Mouse (Mus musculus): ENCODE data around the gene Nae1.

Nae1 gene

DNA sequence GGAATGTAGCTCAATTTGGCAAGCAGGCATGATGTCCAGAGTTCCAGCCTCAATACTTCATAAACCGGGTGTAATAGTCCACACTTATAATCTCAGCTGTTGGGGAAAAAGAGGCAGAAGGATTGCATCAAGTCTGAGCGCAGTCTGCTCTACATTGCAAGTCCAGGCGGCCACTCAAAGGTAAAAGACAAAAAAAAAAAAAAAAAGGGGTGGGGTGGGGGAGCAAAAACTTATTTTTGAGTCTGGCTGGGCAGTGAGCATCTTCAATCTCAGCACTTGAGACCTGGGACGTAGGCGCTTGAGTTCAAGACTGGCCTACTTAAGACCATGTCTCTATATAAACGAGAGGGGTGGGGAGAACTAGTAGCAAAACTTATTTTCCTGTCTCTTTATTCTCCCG is 886 bp downstream of the Nae1 start:
- CTCF ChIA-PET, result interaction anchor here (0.7 kb wide), 2 partner anchors 25 to 36 kb away, joined by 7 to 10 read pairs; no protein-coding TSS in a partner anchor

DNA sequence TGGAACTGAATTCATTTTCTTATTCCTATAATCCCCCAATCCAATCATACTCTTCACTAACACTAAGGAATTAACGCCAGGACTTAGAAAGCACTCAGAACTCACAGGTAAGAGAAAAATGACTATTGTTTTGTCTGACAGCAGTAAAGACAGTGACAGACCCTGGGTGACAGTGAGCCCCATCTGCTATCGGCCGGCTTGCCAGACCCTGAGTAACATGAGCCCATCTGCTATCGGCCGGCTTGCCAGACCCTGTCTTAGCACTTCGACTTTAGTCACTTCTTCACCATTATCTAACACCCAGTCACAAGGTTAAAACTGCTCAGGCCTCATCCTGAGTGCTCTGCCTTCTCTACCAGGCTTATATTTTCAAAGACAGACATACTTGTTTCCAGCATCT is 4.8 kb downstream of the Nae1 start:
- CTCF ChIA-PET, result no interaction called here

DNA sequence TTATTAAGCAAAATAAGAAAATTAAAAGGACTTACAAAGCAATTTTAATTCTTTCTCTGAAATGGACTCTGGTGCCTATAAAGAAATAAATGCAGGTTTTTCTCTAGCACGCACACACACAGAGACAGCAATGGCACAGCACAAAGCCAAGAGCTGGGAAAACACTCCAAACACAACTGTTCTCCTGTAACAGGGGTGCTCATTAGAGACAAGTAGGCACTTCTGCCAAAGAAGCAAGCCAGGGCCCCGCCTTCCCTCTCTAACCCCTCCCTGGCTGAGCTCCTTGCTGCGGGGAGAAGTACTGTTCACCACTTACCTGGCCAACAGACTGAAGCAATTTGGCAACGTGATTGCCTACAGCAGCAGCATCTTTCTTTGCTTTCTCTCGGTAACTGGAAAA is 16.6 kb downstream of the Nae1 start:
- CTCF ChIA-PET, result no interaction called here

DNA sequence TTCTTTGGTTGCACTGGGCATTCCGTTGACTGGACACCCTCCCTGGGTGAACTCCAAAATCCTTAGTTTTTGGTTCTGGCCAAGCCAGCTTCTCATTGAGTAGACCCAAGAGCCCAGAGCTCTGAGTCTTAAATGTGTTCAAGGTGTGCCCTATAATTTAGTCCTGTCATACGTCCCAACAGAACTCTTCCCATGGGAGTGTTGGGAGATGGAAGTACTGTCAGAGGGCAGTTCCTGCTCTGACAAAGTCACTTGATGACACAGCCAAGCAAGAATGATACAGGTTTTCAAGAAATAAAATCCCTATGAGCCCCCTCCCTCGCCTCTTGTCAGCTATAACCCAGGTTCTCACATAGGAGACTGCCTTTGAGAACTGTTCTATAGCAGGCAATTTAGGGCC is 24.3 kb downstream of the Nae1 start:
- CTCF ChIA-PET, result interaction anchor here (0.9 kb wide), 1 partner anchor 22 kb away, joined by 4 read pairs; no protein-coding TSS in a partner anchor

DNA sequence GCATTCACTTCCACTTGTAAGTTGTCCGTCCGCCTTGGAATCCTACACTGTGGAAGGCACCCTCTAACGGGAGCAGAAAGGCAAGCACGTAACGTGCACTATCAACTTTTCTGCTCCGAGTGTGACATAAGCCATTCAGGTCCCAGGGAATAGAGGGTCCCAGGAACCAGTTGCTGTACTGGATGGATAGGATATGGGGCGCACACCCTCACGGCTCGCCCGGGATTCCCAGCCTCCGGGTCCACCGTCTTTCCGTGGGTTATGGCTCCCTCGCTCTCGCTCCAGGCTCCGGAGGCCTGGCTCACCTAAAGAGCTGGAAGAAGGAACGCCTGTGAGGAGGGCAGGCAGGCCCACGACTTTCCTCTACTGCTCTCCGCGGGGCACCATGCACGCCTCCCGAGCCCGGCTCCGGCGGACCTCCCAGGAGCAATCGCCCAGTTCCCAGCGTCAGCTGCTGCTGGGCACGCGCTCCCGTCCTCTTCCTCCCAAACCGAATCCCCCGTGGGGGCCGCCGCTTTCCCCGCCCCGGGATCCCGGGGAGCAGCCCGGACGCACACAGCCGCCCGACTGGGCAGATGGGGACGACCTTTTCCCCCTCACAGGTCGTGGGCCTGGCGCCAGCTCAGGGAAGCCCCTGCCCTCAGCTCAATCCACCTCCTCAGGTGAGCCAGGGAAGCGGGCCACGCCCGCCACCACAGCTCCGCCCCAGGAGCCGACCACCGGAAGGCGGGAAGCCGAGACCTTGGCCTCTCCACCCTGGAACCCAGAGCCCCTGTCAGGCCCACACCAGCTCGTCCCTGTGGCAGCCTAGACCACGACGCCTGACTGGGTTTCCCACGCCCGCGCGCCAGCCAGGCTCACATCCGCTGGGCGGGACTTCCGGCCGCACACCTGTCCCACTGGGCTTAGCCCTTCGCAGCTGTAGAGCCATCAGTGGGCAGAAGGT is 25.1 kb downstream of the Nae1 start, which contains the start of gene Terb1:
Gene Terb1 (minus strand): TSS at position 850 of the 946 bp plus-strand sequence.
- CTCF ChIA-PET, result interaction anchor here (0.7 to 0.9 kb wide), 2 partner anchors 14 to 23 kb away, joined by 3 to 4 read pairs; no protein-coding TSS in a partner anchor

DNA sequence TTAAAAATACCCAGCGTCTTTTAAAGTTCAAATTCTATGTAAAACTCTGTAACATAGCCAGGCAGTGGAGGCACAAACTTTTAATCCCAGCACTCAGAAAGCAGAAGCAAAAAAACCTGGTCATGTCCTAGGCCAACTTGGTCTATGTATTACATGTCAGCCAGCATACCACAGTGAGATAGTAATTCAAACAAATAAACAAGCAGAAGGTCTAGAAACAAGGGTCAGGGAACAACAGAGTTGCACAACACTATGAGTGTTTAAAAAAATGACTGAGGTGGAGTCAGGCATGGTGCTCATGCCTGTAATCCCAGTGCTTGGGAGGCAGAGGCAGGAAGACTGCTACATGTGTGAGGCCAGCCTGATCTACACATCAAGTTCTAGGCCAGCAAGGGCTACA is 55.3 kb downstream of the Nae1 start:
- CTCF ChIA-PET, result no interaction called here

DNA sequence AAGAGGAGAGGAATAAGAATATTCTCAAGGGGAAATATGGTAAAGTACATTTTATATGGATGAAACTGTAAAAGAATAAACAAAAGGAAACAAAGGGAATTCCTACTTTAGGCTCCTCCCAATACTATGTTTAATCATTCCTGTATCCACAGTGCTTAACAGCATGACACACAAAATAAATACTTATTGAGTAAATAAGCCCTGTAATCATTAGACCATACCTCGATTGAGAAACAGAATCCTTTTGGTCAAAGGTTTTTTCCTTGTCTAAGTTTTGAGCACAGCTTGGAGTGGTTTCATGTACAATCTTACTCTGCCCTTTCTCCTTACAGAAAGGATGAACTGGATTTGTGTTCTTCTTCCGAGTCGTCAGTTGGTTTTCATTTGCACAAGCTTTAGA is 62.0 kb downstream of the Nae1 start:
- CTCF ChIA-PET, result no interaction called here

DNA sequence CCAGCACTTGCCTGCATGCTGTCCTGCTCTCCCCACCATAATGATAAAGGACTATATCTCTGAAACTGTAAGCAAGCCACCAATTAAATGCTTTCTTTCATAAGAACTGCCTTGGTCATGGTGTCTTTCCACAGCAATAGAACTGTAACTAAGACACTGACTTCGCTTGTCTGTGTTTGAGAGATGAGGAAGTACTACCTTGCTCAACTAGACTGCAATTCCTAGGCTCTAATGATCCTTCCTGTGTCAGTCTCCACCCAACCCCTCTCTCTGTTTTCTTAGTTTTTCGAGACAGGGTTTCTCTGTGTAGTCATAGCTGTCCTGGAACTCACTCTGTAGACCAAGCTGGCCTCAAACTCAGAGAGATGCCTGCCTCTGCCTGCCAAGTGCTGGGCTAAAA is 67.0 kb downstream of the Nae1 start:
- CTCF ChIA-PET, result no interaction called here

Measured in spleen, embryonic (tissue).